Mouse (Mus musculus) adrenal gland, adult 18-20 months (tissue): ENCODE results near the gene Gm28308. TPM values are rescaled to one million over a fixed set of nuclear protein-coding genes. Genes with fewer than 3 reads are reported as not detected.
A peak's percentile ranks its signal among the peaks of the same experiment; 100 is the strongest.

ENCODE experiments used
- DNase-seq, 2 experiments: peaks; one replicate each; pipeline ENCODE4 v3.0.0; 2021 to 2022; ENCODE audit warnings: low spot score in 2 of 2
- total RNA-seq, 2 experiments: library from RNA; stranded (reverse); gene quantifications; 1 replicate in 1 of 2; 2 replicates in 1 of 2; pipeline ENCODE4 v1.2.3; 2021

Gm28308 gene
- total RNA-seq, 2 experiments from 2014 or later: not detected

- peak in 1 of 2 experiments; percentile 30 for DNase-seq
Observed at GRCm38 (mm10) chr6:52190410-52190809, 22.7 kb downstream of the Gm28308 start.

- DNase-seq: peak in 1 of 2 experiments; percentile 21
Observed at GRCm38 (mm10) chr6:52189909-52190308, 23.2 kb downstream of the Gm28308 start.

DNA sequence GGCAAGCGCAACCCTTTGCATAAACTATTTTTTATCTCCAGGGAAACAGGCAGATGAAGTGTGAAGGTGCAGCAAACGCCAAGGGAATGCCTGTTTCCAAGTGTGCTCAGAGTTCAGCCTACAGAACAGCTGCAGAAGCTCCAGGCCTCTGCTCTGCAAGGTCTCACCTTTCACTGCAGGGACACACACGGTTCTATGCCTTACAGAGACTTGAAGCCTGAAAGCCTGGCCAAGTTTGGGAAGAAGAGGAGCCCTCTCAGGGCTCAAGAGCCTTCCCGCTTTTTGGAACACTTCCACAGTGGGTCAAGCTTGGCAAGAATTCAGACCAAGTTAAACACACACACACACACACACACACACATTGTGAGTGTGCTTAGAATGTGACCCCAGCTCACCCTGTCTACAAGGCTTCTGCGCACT, 24.0 kb downstream of the Gm28308 start:
- DNase-seq: peak in 1 of 2 experiments; percentile 15

DNA sequence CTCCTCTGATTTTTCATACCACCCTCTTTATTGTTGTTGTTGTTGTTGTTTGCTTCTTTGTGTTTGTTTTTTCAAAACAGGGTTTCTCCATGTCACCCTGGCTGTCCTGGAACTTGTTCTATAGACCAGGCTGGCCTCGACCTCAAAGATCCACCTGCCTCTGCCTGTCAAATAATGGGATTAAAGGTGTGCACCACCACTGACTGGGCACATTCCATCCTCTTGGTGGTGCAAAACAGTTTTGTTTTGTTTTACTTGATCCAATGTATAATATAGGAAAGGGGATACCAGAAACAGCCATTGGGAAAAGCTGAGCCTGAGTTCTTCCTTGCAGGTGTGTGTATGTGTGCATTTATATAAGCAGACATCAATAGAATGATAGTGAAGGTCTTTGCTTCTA, 26.6 kb downstream of the Gm28308 start:
- no peak for DNase-seq

DNA sequence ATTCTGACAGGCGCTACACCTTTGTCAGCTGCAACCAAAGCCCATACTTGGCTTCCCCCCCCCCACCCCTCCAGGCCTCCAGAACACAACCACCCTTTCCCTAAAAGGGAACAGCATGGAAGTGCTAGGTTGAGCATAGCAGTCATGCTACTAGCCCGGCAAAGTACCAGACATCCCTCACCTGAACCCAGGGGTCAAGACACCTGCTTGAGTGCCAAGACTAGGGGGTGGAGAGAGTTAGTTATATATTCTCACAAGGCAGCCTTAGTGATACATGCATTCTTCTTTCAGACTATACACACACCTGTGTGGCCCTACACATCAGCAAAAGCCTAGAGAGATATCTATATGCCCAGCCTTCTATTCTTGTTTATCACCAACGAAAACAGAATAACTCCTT, 27.3 kb downstream of the Gm28308 start:
- DNase-seq: peak in 1 of 2 experiments; percentile 15

DNA sequence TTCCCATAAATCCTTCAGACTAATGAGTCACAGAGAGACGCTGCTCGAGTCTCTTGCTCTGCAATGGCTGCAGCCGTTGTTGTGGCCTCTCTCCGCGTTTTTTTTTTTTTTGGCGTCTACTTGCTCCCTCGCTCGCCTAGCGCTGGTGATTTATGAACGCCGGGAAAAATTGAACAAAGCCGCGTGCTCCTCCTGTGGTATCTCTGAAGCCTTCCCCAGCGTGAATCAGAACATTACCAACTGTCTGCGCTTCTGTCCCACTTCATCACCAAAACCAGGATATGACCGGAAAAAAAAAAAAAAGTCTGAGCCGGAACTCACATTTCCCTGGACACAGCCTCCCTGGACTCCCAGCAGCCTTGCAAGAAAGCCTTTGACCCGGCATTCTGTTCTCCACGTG, 27.9 kb downstream of the Gm28308 start:
- peak in 1 of 2 experiments; percentile 22 for DNase-seq

DNA sequence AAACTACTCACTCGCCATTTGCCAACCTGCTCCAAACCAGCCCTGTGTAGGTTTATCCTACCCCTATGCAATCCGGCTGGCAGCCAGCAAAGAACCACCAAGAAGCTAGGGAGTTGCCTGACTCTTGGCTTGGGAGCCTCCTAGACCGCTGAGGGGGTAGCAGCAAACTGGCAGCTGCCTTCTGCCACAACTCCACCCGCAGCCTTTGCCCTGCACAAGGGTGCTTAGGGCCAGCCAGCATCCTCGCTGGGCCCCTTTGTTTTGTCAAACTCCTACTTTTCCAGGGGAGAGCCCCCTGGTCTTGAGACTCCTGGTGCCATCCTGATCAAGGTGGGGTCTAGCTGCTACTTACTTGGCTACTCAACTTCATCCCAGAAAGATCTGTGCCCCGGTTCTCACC, 28.5 kb downstream of the Gm28308 start:
- peak in 1 of 2 experiments; percentile 23 for DNase-seq

DNA sequence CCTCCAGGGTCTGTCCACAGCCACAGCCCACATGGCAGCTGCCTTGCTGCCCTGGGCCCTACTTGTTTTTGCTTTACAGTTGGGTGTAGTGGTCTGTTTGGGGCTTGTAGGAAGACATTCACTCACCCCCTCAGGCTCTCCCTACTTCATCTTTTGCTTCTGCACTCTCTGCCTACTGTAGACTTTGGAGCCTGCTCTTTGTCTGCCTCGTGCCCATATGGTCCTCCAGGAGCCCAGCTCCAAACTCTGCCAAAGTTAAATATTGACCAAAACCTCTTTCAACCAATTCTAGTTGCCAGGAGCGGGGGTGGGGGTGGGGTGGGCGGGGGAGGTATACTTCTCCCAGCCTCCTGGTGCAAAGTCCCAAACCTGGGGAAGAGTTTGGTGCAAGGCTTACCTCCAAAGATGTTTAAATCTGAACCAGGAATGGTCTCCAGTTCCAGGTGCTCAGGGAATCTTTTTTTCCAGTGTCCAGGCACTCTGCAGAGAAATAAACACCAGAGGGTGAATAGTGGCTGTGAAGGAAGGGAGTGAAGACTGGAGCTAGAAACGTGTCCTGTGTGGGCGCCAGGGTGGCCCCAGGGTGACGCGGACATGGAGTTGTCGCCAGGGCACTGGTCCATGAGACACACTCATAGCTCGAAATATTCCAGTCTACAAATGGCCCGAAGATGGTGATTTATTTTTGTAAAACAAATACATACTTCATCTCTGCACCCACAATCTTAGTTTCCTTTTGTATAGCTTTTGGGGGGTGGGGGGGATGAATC, 29.6 kb downstream of the Gm28308 start:
- DNase-seq: peak in 1 of 2 experiments; percentile 24

GRCm38 (mm10) chr6:52182793-52183192, 30.3 kb downstream of the Gm28308 start:
- DNase-seq: no peak

GRCm38 (mm10) chr6:52182030-52182429, 31.1 kb downstream of the Gm28308 start:
- no peak for DNase-seq

DNA sequence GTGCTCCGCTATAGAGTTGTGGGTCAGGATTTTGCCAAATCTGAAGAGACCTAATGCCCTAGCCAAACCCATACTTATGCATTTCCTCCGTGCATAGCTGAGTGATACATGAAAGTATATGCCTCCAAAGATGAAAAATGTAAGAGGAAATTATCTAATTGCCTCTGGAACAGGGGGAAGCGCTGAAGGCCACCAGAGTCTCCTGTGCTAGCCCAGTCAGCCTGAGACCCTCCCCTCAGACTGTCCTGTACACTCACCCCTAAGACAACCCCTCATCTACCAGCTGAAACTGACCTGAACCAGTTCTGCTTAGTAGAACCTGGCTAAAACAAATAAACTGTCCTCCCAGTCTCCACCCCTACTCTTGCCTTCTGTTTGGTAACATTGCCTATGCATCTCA, 32.4 kb downstream of the Gm28308 start:
- no peak for DNase-seq

DNA sequence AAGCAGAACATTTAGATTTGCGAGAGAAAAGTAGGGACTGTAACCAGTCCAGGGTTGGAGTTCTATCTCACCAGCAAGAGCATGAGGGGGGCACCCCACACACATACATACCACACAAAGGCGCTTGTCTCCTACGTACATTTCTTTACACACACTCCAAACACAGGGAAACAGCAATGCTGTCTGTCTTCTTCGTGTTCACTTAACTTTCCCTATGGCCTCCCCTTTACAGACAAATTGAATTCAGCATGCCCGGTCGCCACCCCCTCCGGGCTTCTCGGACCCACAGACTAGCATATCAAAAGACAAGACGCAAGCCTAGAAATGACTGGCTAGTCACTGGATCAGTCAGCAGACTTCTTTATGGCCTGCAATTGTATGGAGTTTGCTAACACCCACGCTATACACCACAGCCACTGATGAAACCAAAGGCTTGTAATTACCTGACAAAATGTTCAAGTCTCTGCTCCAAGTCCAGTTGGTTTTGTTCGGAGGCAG, 32.9 kb downstream of the Gm28308 start:
- DNase-seq: peak in 1 of 2 experiments; percentile 17

GRCm38 (mm10) chr6:52179690-52180089, 33.4 kb downstream of the Gm28308 start:
- DNase-seq: peak in 1 of 2 experiments; percentile 17

DNA sequence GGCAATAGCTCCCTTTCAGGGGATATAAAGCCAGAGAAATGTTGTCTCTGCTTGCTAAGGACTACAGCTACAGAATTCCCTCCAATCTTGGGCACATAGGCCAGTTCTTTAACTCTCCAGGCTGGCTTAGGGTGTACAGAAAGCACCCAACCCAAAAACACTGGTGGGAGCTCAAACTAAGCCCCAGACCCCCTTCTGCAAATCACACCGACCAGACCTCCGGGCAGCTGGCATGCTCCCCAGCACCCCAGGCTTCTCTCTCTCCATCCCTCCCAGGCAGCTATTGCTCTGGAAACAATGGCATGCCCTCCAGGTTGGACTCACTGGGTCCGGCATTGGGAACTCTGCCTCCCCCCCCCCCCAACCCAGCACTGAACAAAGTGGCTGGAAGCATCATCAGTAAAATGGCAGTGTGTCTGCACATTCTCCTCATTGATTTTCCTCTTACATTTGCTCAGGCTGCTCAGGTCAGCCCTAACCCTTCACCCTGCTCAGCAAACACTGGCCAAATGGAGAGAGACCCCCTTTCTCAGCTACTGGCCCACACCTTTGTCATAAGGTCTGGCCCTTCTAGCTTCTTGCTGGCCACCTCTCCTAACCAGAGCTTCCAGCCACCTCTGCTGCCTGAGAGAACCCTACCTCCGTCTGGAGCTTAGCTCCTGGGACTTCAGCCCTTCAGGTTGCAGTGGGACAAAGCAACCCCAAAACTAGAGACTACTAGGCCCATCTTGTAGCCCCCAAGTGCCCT, 34.0 kb downstream of the Gm28308 start:
- DNase-seq: peak in 1 of 2 experiments; percentile 15

- DNase-seq: no peak
Observed at GRCm38 (mm10) chr6:52177806-52178205, 35.3 kb downstream of the Gm28308 start.

GRCm38 (mm10) chr6:52177061-52177735, 35.9 kb downstream of the Gm28308 start, which contains the start of gene 5730596B20Rik:
Gene 5730596B20Rik, plus strand, starts transcription at chr6:52177498.
- DNase-seq: no peak

GRCm38 (mm10) chr6:52176391-52176790, 36.7 kb downstream of the Gm28308 start:
- DNase-seq: no peak

DNA sequence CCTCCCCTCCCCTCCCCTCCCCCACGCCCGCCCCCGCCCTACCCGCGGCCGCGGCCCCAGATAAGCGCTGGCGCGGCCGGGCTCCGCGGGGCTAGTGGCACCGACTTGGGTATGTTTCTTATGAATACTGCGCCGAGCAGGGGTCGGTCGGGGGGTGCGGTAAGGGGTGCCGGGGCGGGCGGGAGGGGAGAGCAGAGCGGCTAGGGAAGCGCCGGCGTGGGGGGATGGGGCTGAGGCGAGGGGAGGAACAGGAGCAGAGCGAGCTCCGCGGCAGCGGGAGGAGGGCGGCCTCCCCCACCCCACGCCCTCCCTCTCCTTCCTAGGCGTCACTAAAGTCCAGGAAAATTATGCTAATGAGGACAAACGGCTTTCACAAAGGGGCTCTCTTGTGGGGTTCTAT, 37.3 kb downstream of the Gm28308 start:
- DNase-seq: peak in 1 of 2 experiments; percentile 51

- DNase-seq: no peak
Observed at GRCm38 (mm10) chr6:52174968-52175751, 38.0 kb downstream of the Gm28308 start.

GRCm38 (mm10) chr6:52173648-52174047, 39.5 kb downstream of the Gm28308 start:
- DNase-seq: no peak
